Mouse (Mus musculus) heart, adult 2 months (tissue): Measurements from ENCODE around the gene Slc39a2.

Experiments used
- CTCF ChIP-seq: fragments of 200-600 bp; IDR thresholded peaks from 2 replicates; pipeline ENCODE4 v1.8.1; 2022; ENCODE audit warnings: antibody characterized with exemption, mild to moderate bottlenecking, moderate library complexity
- POLR2A ChIP-seq: fragments of 200-500 bp; IDR thresholded peaks from 2 replicates; pipeline ENCODE4 v1.6.1; 2011; ENCODE audit warnings: mild to moderate bottlenecking, low read depth, low read length, control low read depth; ENCODE audit not compliant: insufficient read depth

GRCm38 (mm10) chr14:51904706-51905105 lies 12.0 kb downstream of the Slc39a2 start:
- TF ChIP-seq CTCF (peak; percentile 58), POLR2A (no peak)
